Mouse (Mus musculus) bone marrow macrophage, adult 2 months (primary cell): ENCODE data around the gene Srsf3.

ENCODE experiments used
- CTCF ChIP-seq: IDR thresholded peaks from 2 replicates; pipeline ENCODE4 v1.5.1; 2012; ENCODE audit warnings: low read depth, mild to moderate bottlenecking, low read length, moderate library complexity
- POLR2A ChIP-seq: IDR thresholded peaks from 2 replicates; pipeline ENCODE4 v1.6.1; 2012; ENCODE audit warnings: mild to moderate bottlenecking, low read depth, low read length, borderline replicate concordance

DNA sequence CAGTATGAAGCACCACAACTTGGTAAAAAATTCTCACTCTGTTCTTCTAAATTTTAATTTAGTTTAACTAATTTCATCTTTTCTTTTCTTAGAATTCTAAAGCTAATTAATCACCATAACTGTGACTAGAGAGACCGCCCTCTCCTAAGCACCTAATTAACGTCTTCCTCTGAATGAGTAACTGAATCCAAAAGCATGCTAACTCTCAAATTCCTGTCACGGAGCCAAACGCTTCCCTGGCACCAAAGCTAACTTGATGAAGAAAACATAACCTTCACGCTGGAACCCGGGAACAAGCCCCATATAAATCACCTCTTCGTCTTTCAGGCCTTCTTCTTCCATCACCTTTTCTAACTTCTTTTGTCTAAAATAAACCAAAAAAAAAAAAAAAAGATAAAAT lies 40.3 kb upstream of the Srsf3 start:
- TF ChIP-seq POLR2A = no peak
- TF ChIP-seq CTCF = no peak
